Mouse (Mus musculus): ENCODE data around the gene Ect2. TPM values are rescaled to one million over a fixed set of nuclear protein-coding genes. Genes with fewer than 3 reads are reported as not detected.

The Ect2 gene
- total and polyA plus RNA-seq, 3 experiments: 29.9 to 38.9 (median 36.7) TPM

DNA sequence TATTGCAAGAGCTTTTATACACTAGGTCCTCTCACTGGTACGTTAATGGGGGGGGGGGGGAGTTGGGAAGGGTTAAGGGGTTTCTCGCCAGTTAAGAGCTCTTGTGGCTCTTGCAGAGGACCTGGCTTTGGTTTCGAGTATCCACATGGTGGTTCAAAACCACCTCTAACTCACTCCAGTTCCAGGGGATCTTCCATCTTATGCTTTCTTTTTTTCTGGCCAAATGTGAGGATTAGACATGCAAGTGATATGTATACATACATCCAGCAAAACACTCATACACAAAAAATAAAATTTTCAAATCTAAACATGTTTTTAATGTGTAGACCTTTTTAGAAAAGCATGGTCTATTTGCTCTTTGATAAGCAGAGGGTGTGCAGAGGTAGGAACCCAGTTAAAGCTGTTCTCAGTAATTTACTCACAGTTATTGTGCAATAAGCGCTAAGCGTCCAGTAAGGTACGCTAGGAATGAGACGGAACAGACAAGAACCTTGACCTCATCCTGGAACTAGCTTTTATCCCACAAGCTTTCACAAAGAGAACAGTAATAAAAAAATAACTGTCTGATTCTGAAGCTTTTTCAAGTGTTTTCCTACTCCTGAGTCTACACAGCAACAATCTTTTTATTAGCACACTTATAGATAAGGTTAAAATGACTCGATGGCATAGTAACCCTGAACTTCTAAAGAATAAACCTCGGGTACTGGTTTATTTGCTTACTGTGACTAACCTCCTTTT, 2.3 kb upstream of the Ect2 start:
- Histone ChIP-seq H3K9ac (ENCODE audit: insufficient read depth, low read depth) (no peak overlapping the region), H3K27me3 (replicated peaks) (no peaks in the 10 kb centered on the region), H3K27ac (ENCODE audit: insufficient read depth, low read depth) (no peak overlapping the region), H3K4me3 (replicated peaks in 1 of 3; ENCODE audit: low read depth in 2 of 3, low read length in 2 of 3, poor library complexity in 1 of 3) (no peak overlapping the region), H3K36me3 (replicated peaks in 1 of 2; ENCODE audit: control insufficient read depth in 1 of 2, insufficient read depth in 1 of 2, low read length in 1 of 2) (peaks cover 0 to 4% of the 10 kb centered on the region in 2 experiments), H3K4me2 (ENCODE audit: insufficient read depth, low read depth, poor library complexity, severe bottlenecking) (no peak overlapping the region), H3K79me2 (replicated peaks; ENCODE audit: control insufficient read depth, extremely low read depth, insufficient read depth, poor library complexity, severe bottlenecking) (peaks cover 23% of the 10 kb centered on the region), H3K4me1 (ENCODE audit: control insufficient read depth in 1 of 2, insufficient read depth in 2 of 2) (peaks cover 6 to 24% of the 10 kb centered on the region in 2 experiments), H3K9me3 (replicated peaks; ENCODE audit: low read length) (no peaks in the 10 kb centered on the region)
- dilution Hi-C loops (cut with MboI; ENCODE audit: extremely low pct_ligation_motif_present, extremely low pct_unique_long_range_greater_than_20kb, low sequenced_read_pairs): no loop called here
- in situ Hi-C loops (cut with MboI; ENCODE audit: low pct_ligation_motif_present, low pct_unique_long_range_greater_than_20kb, low sequenced_read_pairs): no loop called here
- DNase-seq (ENCODE audit: extremely low read depth): no peak
- TF ChIP-seq IRF4 (IDR thresholded peaks at IDR 0.05; ENCODE audit: low read depth, low read length) (no peak), ZMIZ1 (IDR thresholded peaks at IDR 0.05; ENCODE audit: low read depth, low read length) (no peak), ZKSCAN1 (IDR thresholded peaks at IDR 0.05; ENCODE audit: borderline replicate concordance, low read depth, low read length) (no peak), JUND (conservative IDR thresholded peaks at IDR 0.05; ENCODE audit: low read depth, low read length) (no peak), EP300 (IDR thresholded peaks at IDR 0.05; ENCODE audit: low read length) (no peak), TBP (conservative IDR thresholded peaks at IDR 0.05; ENCODE audit: low read depth, low read length) (no peak), SIN3A (IDR thresholded peaks at IDR 0.05; ENCODE audit: low read length) (no peak), POLR2AphosphoS2 (IDR thresholded peaks at IDR 0.05; ENCODE audit: low read depth, low read length) (no peak), ETS1 (conservative IDR thresholded peaks at IDR 0.05; ENCODE audit: low read depth, low read length) (no peak), HCFC1 (IDR thresholded peaks at IDR 0.05; ENCODE audit: low read depth, low read length) (no peak), GABPA (IDR thresholded peaks at IDR 0.05; ENCODE audit: insufficient replicate concordance, low read depth, low read length) (no peak), ZNF384 (IDR thresholded peaks at IDR 0.05; ENCODE audit: low read depth, low read length) (no peak), PAX5 (IDR thresholded peaks at IDR 0.05; ENCODE audit: low read length) (no peak), USF2 (conservative IDR thresholded peaks at IDR 0.05; ENCODE audit: low read depth, low read length) (no peak), MEF2A (IDR thresholded peaks at IDR 0.05; ENCODE audit: borderline replicate concordance, low read depth, low read length) (no peak)

DNA sequence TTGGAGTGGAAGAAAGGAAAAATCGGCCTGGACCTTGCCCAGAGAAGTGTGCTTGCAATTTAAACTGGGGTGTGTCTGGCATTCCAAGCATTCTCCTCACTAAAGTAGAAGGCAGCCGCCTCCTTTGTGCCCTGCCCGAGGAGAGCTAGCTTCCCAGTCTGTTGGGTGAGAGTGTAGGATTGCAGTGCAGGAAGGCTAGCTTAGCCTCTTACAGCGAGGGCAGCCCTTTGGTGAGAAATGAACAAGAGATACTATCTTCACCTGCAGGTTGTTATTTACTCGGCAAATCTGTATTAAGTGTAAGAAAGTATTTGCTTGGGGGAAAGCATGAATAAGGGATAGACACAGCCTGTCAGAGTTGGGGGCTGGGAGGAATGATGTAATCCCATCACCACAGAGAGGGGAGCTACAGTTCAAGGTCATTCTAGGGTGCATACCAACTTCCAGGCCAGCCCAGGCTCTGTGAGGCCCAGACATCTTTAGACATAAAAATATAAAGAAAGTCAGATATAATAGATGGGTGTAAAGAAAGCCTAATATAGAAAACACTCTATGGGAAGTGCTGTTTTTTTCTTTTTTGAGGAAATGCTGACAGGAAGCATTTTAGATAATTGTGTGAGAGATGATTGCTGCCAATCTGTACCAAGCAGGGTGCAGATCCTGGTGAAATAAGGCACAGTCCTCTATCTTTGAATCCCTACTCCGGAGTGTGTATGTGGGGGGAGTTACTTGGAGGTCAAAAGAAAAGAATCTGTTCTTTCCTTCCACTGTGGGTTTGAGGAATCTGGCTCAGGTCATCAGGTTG, 1.6 kb upstream of the Ect2 start:
- Histone ChIP-seq H3K4me2 (ENCODE audit: insufficient read depth, low read depth, poor library complexity, severe bottlenecking) (no peak overlapping the region), H3K36me3 (replicated peaks in 1 of 2; ENCODE audit: control insufficient read depth in 1 of 2, insufficient read depth in 1 of 2, low read length in 1 of 2) (peaks cover under 1 to 10% of the 10 kb centered on the region in 2 experiments), H3K4me1 (ENCODE audit: control insufficient read depth in 1 of 2, insufficient read depth in 2 of 2) (peaks cover 6 to 31% of the 10 kb centered on the region in 2 experiments), H3K27me3 (replicated peaks) (no peaks in the 10 kb centered on the region), H3K9ac (ENCODE audit: insufficient read depth, low read depth) (no peak overlapping the region), H3K27ac (ENCODE audit: insufficient read depth, low read depth) (no peak overlapping the region), H3K4me3 (replicated peaks in 1 of 3; ENCODE audit: low read depth in 2 of 3, low read length in 2 of 3, poor library complexity in 1 of 3) (no peak overlapping the region), H3K9me3 (replicated peaks; ENCODE audit: low read length) (no peaks in the 10 kb centered on the region), H3K79me2 (replicated peaks; ENCODE audit: control insufficient read depth, extremely low read depth, insufficient read depth, poor library complexity, severe bottlenecking) (peaks cover 30% of the 10 kb centered on the region)
- dilution Hi-C loops (cut with MboI; ENCODE audit: extremely low pct_ligation_motif_present, extremely low pct_unique_long_range_greater_than_20kb, low sequenced_read_pairs): no loop called here
- no peak for DNase-seq (ENCODE audit: extremely low read depth)
- in situ Hi-C loops (cut with MboI; ENCODE audit: low pct_ligation_motif_present, low pct_unique_long_range_greater_than_20kb, low sequenced_read_pairs): no loop called here
- no peak for TF ChIP-seq ZKSCAN1 (IDR thresholded peaks at IDR 0.05; ENCODE audit: borderline replicate concordance, low read depth, low read length)
- no peak for TF ChIP-seq USF1 (IDR thresholded peaks at IDR 0.05; ENCODE audit: low read depth, low read length)
- no peak for TF ChIP-seq ZMIZ1 (IDR thresholded peaks at IDR 0.05; ENCODE audit: low read depth, low read length)
- no peak for TF ChIP-seq GABPA (IDR thresholded peaks at IDR 0.05; ENCODE audit: insufficient replicate concordance, low read depth, low read length)
- no peak for TF ChIP-seq EP300 (IDR thresholded peaks at IDR 0.05; ENCODE audit: low read length)
- TF ChIP-seq CHD1 (IDR thresholded peaks at IDR 0.05; ENCODE audit: low read depth, low read length): no peak
- TF ChIP-seq JUND (conservative IDR thresholded peaks at IDR 0.05; ENCODE audit: low read depth, low read length): no peak
- TF ChIP-seq RAD21 (IDR thresholded peaks at IDR 0.05; ENCODE audit: low read depth, low read length): no peak
- TF ChIP-seq IRF4 (IDR thresholded peaks at IDR 0.05; ENCODE audit: low read depth, low read length): no peak
- no peak for TF ChIP-seq CTCF (conservative IDR thresholded peaks at IDR 0.05 in 1 of 2, IDR thresholded peaks at IDR 0.05 in 1 of 2; ENCODE audit: low read depth in 2 of 2, low read length in 2 of 2)
- no peak for TF ChIP-seq KAT2A (IDR thresholded peaks at IDR 0.05; ENCODE audit: insufficient replicate concordance, low read length)

Data from CH12.LX (cell line).